Mouse (Mus musculus): ENCODE data around the gene Olfr1162. TPM values are rescaled to one million over a fixed set of nuclear protein-coding genes. Genes with fewer than 3 reads are reported as not detected.

Gene Olfr1162
- total RNA-seq, 1 experiment: not detected

DNA sequence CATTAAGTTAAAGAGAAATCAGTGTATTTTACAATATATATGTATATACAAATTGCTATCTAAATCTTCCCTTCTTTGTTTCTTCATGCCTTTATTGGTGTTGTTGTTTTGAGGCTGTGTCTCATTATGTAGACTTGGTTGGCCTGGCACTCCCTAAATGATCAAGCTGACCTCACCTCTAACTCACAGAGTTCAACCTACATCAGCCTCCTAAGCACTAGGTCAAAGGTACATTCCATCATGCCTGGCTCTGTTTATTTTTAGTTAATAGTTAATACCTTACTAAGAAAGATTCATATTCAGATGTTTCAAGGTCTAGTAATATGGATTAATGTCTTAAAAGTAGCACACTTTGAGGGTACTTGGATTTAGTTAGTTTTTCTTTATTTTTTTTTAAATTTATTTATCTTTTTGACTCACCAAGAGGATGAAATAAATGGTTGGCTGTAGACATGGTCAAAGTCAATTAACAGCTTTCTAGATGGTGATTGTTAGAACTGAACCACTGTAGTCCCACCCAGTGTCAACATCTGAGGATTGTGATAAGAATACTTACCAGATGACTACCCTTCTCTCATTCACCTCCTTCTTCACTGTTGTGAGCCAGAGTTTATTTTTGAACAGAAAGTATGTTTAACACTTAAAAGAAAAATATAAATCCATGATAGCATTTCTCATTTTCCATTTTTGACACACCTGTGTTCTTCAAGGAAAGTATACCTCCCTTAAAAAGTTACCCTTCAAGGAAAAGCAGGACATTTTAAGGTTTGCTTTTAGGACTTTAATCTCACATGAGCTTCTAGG is 43.2 kb downstream of the Olfr1162 start, which contains the start of gene Olfr1160:
Olfr1160 (minus strand) TSS at position 754 of the 804 bp plus-strand sequence.
- DNase-seq (ENCODE audit: low read depth, low spot score): no peak
- Histone ChIP-seq H3K4me1 (ENCODE audit: control insufficient read depth in 2 of 2, insufficient read depth in 2 of 2, low read length in 2 of 2, poor library complexity in 1 of 2) (no peaks in the 10 kb centered on the region), H3K4me3 (ENCODE audit: insufficient read depth in 1 of 2, low read depth in 1 of 2, low read length in 2 of 2, poor library complexity in 1 of 2, severe bottlenecking in 1 of 2) (no peak within 1 kb of the TSS), H3K9ac (ENCODE audit: insufficient read depth, low read depth, low read length, poor library complexity, severe bottlenecking) (no peak within 1 kb of the TSS), H3K36me3 (ENCODE audit: control insufficient read depth, insufficient read depth, low read length, poor library complexity, severe bottlenecking) (no peaks in the 10 kb centered on the region), H3K27ac (ENCODE audit: insufficient read depth, low read depth, low read length, poor library complexity, severe bottlenecking) (no peak within 1 kb of the TSS), H3K9me3 (ENCODE audit: control insufficient read depth, insufficient read depth, low read depth, low read length) (no peaks in the 10 kb centered on the region)
- in situ Hi-C loops (cut with MboI; ENCODE audit: low sequenced_read_pairs in 2 of 2, unreplicated experiment in 2 of 2): no loop called here
- no peak for TF ChIP-seq ZNF384 (IDR thresholded peaks at IDR 0.05; ENCODE audit: low read depth, low read length)

Other genes starting within 250 kb of the Olfr1162 start
- gene Olfr1145, start 241.3 kb downstream of the Olfr1162 start, total RNA-seq (2012; rRNA removed): not detected in 2 replicates
- gene Olfr1148, start 220.6 kb downstream of the Olfr1162 start, total RNA-seq (2012; rRNA removed): not detected in 2 replicates
- gene Olfr1150-ps1, start 207.1 kb downstream of the Olfr1162 start, total RNA-seq (2012; rRNA removed): not detected in 2 replicates
- gene Olfr1151, start 195.3 kb downstream of the Olfr1162 start, total RNA-seq (2012; rRNA removed): not detected in 2 replicates
- gene Olfr1152, start 184.6 kb downstream of the Olfr1162 start, total RNA-seq (2012; rRNA removed): not detected in 2 replicates
- not detected in 2 replicates for gene Olfr1153, start 156.2 kb downstream of the Olfr1162 start, total RNA-seq (2012; rRNA removed)
- not detected in 2 replicates for gene Olfr1154, start 146.0 kb downstream of the Olfr1162 start, total RNA-seq (2012; rRNA removed)
- not detected in 2 replicates for gene Olfr1155, start 106.0 kb downstream of the Olfr1162 start, total RNA-seq (2012; rRNA removed)
- not detected in 2 replicates for gene Olfr1156, start 98.0 kb downstream of the Olfr1162 start, total RNA-seq (2012; rRNA removed)
- not detected in 2 replicates for gene Olfr1157, start 82.8 kb downstream of the Olfr1162 start, total RNA-seq (2012; rRNA removed)
- gene Olfr74, start 76.5 kb downstream of the Olfr1162 start, total RNA-seq (2012; rRNA removed): not detected in 2 replicates
- gene Olfr1158, start 61.0 kb downstream of the Olfr1162 start, total RNA-seq (2012; rRNA removed): not detected in 2 replicates
- not detected in 2 replicates for gene Olfr1160, start 42.9 kb downstream of the Olfr1162 start, total RNA-seq (2012; rRNA removed)
- not detected in 2 replicates for gene Olfr1161, start 28.4 kb downstream of the Olfr1162 start, total RNA-seq (2012; rRNA removed)
- not detected in 2 replicates for gene Olfr73, start 13.4 kb downstream of the Olfr1162 start, total RNA-seq (2012; rRNA removed)
- not detected in 2 replicates for gene Olfr1163, start 20.7 kb upstream of the Olfr1162 start, total RNA-seq (2012; rRNA removed)
- gene Olfr1164, start 42.8 kb upstream of the Olfr1162 start, total RNA-seq (2012; rRNA removed): not detected in 2 replicates
- not detected in 2 replicates for gene Olfr1166, start 77.1 kb upstream of the Olfr1162 start, total RNA-seq (2012; rRNA removed)
- gene Olfr1167, start 104.1 kb upstream of the Olfr1162 start, total RNA-seq (2012; rRNA removed): not detected in 2 replicates
- not detected in 2 replicates for gene Olfr1168, start 130.8 kb upstream of the Olfr1162 start, total RNA-seq (2012; rRNA removed)
- gene Olfr1170, start 177.2 kb upstream of the Olfr1162 start, total RNA-seq (2012; rRNA removed): not detected in 2 replicates
- not detected in 2 replicates for gene Olfr1173, start 228.7 kb upstream of the Olfr1162 start, total RNA-seq (2012; rRNA removed)

Data from ES-E14 (cell line).